Mouse (Mus musculus) G1E (cell line): ENCODE measurements at regions not wholly inside any gene's neighbourhood (a gene's known extent, or its start where the extent isn't known, plus 50 kb on each side); places are given as distances from the start of the nearest gene placed in this dataset.

Experiments
- ATAC-seq: 2 replicates; pipeline ENCODE4 v1.8.0; 2016; ENCODE audit warnings: mild to moderate bottlenecking; ENCODE audit not compliant: insufficient number of reproducible peaks, poor library complexity, low FRiP score, severe bottlenecking; ENCODE audit errors: extremely low read depth
- DNase-seq: peaks from one replicate; pipeline ENCODE4 v3.0.0; 2012; ENCODE audit warnings: low spot score
- H3K27me3 ChIP-seq: 2 replicates; pipeline ENCODE4 v1.6.1; 2012; ENCODE audit warnings: mild to moderate bottlenecking, low read length, inconsistent platforms; ENCODE audit not compliant: insufficient read depth
- H3K36me3 ChIP-seq: replicated peaks from 2 replicates; pipeline ENCODE3; 2012; ENCODE audit warnings: mild to moderate bottlenecking, inconsistent platforms
- H3K4me1 ChIP-seq: 2 replicates; pipeline ENCODE4 v1.6.1; 2012; ENCODE audit warnings: low read depth, low read length, inconsistent platforms, mixed read lengths; ENCODE audit not compliant: insufficient read depth
- H3K4me3 ChIP-seq: 2 replicates; pipeline ENCODE4 v1.5.1; 2012; ENCODE audit warnings: low read depth, mild to moderate bottlenecking, inconsistent platforms, low read length, moderate library complexity, mixed read lengths
- H3K9me3 ChIP-seq: replicated peaks from 2 replicates; pipeline ENCODE4 v1.6.1; 2012; ENCODE audit warnings: inconsistent platforms
- CTCF ChIP-seq: IDR thresholded peaks from 2 replicates; pipeline ENCODE4 v1.5.1; 2012; ENCODE audit warnings: low read depth, low read length, inconsistent platforms, mixed read lengths
- GATA1 ChIP-seq: IDR thresholded peaks from 2 replicates; pipeline ENCODE4 v1.6.1; 2012; ENCODE audit warnings: borderline replicate concordance, low read length, inconsistent platforms, mixed read lengths
- GATA2 ChIP-seq: IDR thresholded peaks from 2 replicates; pipeline ENCODE4 v1.6.1; 2012; ENCODE audit warnings: low read depth, low read length, inconsistent platforms, borderline replicate concordance
- POLR2AphosphoS5 ChIP-seq: IDR thresholded peaks from 2 replicates; pipeline ENCODE4 v1.6.1; 2012; ENCODE audit warnings: low read depth, low read length, inconsistent platforms; ENCODE audit not compliant: insufficient replicate concordance
- TAL1 ChIP-seq: conservative IDR thresholded peaks from 2 replicates; pipeline ENCODE4 v1.6.1; 2012; ENCODE audit warnings: low read depth, low read length, inconsistent platforms, mixed read lengths

GRCm38 (mm10) chr4:7987346-7987745, 251.5 kb downstream of the Car8 start:
- H3K9me3 ChIP-seq, result no peaks in the 10 kb centered on the region
- no peak for TF ChIP-seq CTCF
- TF ChIP-seq GATA1, result no peak
- no peak for TF ChIP-seq POLR2AphosphoS5
- TF ChIP-seq TAL1, result no peak
- no peak for TF ChIP-seq GATA2
- no peaks in the 10 kb centered on the region for H3K27me3 ChIP-seq
- no peaks in the 10 kb centered on the region for H3K4me1 ChIP-seq
- DNase-seq (no peak), ATAC-seq (no peak)
- H3K4me3 ChIP-seq, result no peak overlapping the region
- H3K36me3 ChIP-seq, result no peaks in the 10 kb centered on the region

DNA sequence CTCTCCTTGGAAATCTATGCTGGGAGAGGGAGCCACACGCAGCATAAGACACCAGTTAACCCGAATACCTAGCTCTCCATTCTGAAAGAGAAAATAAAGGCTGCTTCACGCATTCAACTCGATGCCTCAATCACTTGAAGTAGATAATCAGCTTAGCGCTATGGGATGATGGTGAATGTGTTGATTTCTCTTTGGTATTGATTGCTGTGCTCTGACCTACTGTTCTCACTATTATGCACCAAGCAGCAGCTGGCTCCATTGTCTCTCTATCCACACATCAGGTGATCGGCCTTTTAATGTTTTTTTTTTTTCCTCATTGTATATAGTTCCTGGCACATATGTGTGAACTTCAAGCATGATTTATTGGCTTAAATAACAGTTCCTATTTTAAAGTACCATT, 254.0 kb downstream of the Car8 start:
- Histone ChIP-seq H3K27me3 (no peaks in the 10 kb centered on the region), H3K4me1 (no peaks in the 10 kb centered on the region), H3K9me3 (no peaks in the 10 kb centered on the region), H3K4me3 (no peak overlapping the region), H3K36me3 (no peaks in the 10 kb centered on the region)
- TF ChIP-seq POLR2AphosphoS5 (no peak), TAL1 (no peak), CTCF (no peak), GATA1 (no peak), GATA2 (no peak)
- ATAC-seq (no peak), DNase-seq (no peak)

- DNase-seq, result no peak
- ATAC-seq, result no peak
- TF ChIP-seq GATA2 (no peak), TAL1 (no peak), CTCF (no peak), POLR2AphosphoS5 (no peak), GATA1 (no peak)
These were observed 259.0 kb downstream of the Car8 start for GRCm38 (mm10) chr4:7979772-7980351.

GRCm38 (mm10) chr4:7977661-7978444, 261.0 kb downstream of the Car8 start:
- no peaks in the 10 kb centered on the region for H3K4me1 ChIP-seq
- DNase-seq, result no peak
- no peaks in the 10 kb centered on the region for H3K27me3 ChIP-seq
- H3K9me3 ChIP-seq, result no peaks in the 10 kb centered on the region
- ATAC-seq, result no peak
- no peak overlapping the region for H3K4me3 ChIP-seq
- no peak for TF ChIP-seq CTCF
- TF ChIP-seq GATA1, result no peak
- TF ChIP-seq TAL1, result no peak
- no peak for TF ChIP-seq GATA2
- no peak for TF ChIP-seq POLR2AphosphoS5
- no peaks in the 10 kb centered on the region for H3K36me3 ChIP-seq

More at GRCm38 (mm10) chr4:7979772-7980351, 259.0 kb downstream of the Car8 start:
- Histone ChIP-seq H3K4me1 (no peaks in the 10 kb centered on the region), H3K9me3 (no peaks in the 10 kb centered on the region), H3K36me3 (no peaks in the 10 kb centered on the region), H3K27me3 (no peaks in the 10 kb centered on the region), H3K4me3 (no peak overlapping the region)

DNA sequence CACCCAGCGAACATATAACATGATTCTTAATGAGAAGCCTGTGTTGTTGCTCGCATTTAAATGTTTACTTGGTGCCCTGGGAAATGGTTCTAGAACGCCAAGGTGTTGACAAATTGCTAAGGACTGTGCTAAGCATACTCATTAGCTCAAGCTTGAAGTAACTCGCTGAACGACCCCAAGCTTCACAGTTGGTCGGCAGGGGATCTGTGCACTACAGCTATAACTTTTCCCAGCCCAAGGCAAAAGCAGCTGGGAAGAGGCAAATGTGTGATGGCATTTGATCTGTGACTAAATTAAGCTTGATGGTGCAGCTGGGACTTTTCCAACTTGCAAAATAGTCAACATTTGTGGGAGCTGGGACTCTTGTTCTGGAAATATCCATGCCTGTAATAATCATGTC, 268.6 kb downstream of the Car8 start:
- H3K4me1 ChIP-seq, result no peaks in the 10 kb centered on the region
- no peak overlapping the region for H3K4me3 ChIP-seq
- H3K27me3 ChIP-seq, result no peaks in the 10 kb centered on the region
- ATAC-seq, result no peak
- H3K36me3 ChIP-seq, result no peaks in the 10 kb centered on the region
- TF ChIP-seq CTCF (no peak), POLR2AphosphoS5 (no peak), GATA1 (no peak), GATA2 (no peak), TAL1 (no peak)
- H3K9me3 ChIP-seq, result no peaks in the 10 kb centered on the region
- DNase-seq, result no peak

DNA sequence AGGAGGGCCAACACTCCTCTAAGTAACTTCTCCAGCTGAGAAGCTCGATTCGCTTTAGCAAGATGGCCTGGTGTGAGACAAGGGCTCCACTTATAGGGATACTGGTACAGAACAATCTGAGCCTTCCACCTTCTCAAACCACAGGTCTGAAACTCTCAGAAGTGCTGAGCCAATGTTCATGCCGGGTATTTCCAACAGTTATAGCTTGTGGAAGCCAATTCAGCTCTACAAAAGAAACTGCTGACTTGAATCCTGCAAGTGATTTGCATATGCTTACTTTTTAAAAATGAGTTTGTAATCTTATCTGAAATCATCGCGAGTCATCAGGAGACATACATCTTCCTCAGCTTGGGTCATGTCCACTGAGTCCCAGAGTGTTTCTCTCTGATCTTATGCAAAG, 273.2 kb downstream of the Car8 start:
- Histone ChIP-seq H3K36me3 (no peaks in the 10 kb centered on the region), H3K4me3 (no peak overlapping the region), H3K9me3 (no peaks in the 10 kb centered on the region), H3K4me1 (no peaks in the 10 kb centered on the region), H3K27me3 (no peaks in the 10 kb centered on the region)
- TF ChIP-seq POLR2AphosphoS5 (no peak), TAL1 (no peak), GATA1 (no peak), CTCF (no peak), GATA2 (no peak)
- DNase-seq (no peak), ATAC-seq (no peak)
